Mouse (Mus musculus): ENCODE results near the gene Trmo. TPM values are rescaled to one million over a fixed set of nuclear protein-coding genes. Genes with fewer than 3 reads are reported as not detected.

Gene Trmo
- polyA plus RNA-seq, 1 experiment, result 3.1 TPM

GRCm38 (mm10) chr4:46394388-46394787 is 5.2 kb upstream of the Trmo start:
- H3K36me3 ChIP-seq (ENCODE audit: control insufficient read depth, insufficient read depth, low read length), result no peaks in the 10 kb centered on the region
- no peak overlapping the region for H3K4me3 ChIP-seq (ENCODE audit: low read depth, low read length)
- H3K27me3 ChIP-seq (ENCODE audit: control insufficient read depth, insufficient read depth, low read length), result no peaks in the 10 kb centered on the region
- H3K27ac ChIP-seq (ENCODE audit: insufficient read depth, low read depth, low read length), result no peak overlapping the region
- WGBS, result 82% methylated on average over 2 of the region's 2 CpGs
- no peaks in the 10 kb centered on the region for H3K4me1 ChIP-seq (ENCODE audit: control insufficient read depth, insufficient read depth, insufficient read length, low read length)
- no peak for TF ChIP-seq POLR2A (IDR thresholded peaks at IDR 0.05; ENCODE audit: low read depth, low read length)
- TF ChIP-seq CTCF (IDR thresholded peaks at IDR 0.05; ENCODE audit: extremely low read depth, insufficient read length, insufficient replicate concordance, low read depth, low read length), result no peak

DNA sequence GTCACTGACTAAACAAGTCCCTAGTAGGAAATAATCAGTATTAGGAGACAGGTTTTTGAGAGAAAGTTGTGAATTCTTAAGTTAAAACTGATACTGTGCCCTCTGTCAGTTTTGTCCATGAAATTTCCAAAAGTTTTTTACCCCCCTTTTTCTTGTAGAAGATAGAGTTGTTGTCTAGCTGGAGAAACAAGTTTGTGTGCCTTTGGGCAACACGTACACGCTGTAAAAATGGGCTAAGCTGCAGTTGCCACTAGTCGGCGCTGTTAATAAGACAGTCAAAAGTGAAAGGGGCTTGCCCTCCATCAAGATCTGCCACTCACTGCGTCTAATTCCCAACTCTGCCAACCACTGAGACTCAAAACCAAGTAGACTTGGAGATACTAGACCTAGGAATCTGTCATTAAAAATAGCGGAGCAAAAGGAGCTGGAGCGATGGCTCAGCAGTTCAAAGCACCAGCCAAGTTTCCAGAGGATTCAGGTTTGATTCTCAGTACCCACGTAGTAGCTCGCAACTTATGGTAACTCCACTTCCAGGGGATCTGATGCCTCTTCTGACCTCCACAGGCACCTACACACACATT is 1.2 kb upstream of the Trmo start:
- Histone ChIP-seq H3K27me3 (ENCODE audit: control insufficient read depth, insufficient read depth, low read length) (no peaks in the 10 kb centered on the region), H3K4me1 (ENCODE audit: control insufficient read depth, insufficient read depth, insufficient read length, low read length) (no peaks in the 10 kb centered on the region), H3K4me3 (ENCODE audit: low read depth, low read length) (no peak overlapping the region), H3K36me3 (ENCODE audit: control insufficient read depth, insufficient read depth, low read length) (peaks cover 3% of the 10 kb centered on the region), H3K27ac (ENCODE audit: insufficient read depth, low read depth, low read length) (no peak overlapping the region)
- TF ChIP-seq POLR2A (IDR thresholded peaks at IDR 0.05; ENCODE audit: low read depth, low read length), result no peak
- peak; percentile 80; the same call in 1 of the 2 replicates for TF ChIP-seq CTCF (IDR thresholded peaks at IDR 0.05; ENCODE audit: extremely low read depth, insufficient read length, insufficient replicate concordance, low read depth, low read length)
- WGBS, result 22% methylated on average over 9 of the region's 9 CpGs

GRCm38 (mm10) chr4:46389612-46390341 is 540 bp upstream of the Trmo start:
- peaks cover 3% of the 10 kb centered on the region for H3K36me3 ChIP-seq (ENCODE audit: control insufficient read depth, insufficient read depth, low read length)
- TF ChIP-seq CTCF (IDR thresholded peaks at IDR 0.05; ENCODE audit: extremely low read depth, insufficient read length, insufficient replicate concordance, low read depth, low read length) (no peak), POLR2A (IDR thresholded peaks at IDR 0.05; ENCODE audit: low read depth, low read length) (no peak)
- H3K4me3 ChIP-seq (ENCODE audit: low read depth, low read length), result peak overlapping the region; percentile 67
- peak overlapping the region; percentile 91 for H3K27ac ChIP-seq (ENCODE audit: insufficient read depth, low read depth, low read length)
- 1% methylated on average over 24 of the region's 24 CpGs for WGBS
- no peaks in the 10 kb centered on the region for H3K4me1 ChIP-seq (ENCODE audit: control insufficient read depth, insufficient read depth, insufficient read length, low read length)
- no peaks in the 10 kb centered on the region for H3K27me3 ChIP-seq (ENCODE audit: control insufficient read depth, insufficient read depth, low read length)

- Histone ChIP-seq H3K27ac (ENCODE audit: insufficient read depth, low read depth, low read length) (no peak overlapping the region), H3K36me3 (ENCODE audit: control insufficient read depth, insufficient read depth, low read length) (peaks cover 3% of the 10 kb centered on the region), H3K4me1 (ENCODE audit: control insufficient read depth, insufficient read depth, insufficient read length, low read length) (peaks cover 2% of the 10 kb centered on the region; the same call in 1 of the 2 replicates), H3K27me3 (ENCODE audit: control insufficient read depth, insufficient read depth, low read length) (no peaks in the 10 kb centered on the region), H3K4me3 (ENCODE audit: low read depth, low read length) (peak overlapping the region; percentile 67)
- WGBS, result 3% methylated on average over 5 of the region's 5 CpGs
- no peak for TF ChIP-seq CTCF (IDR thresholded peaks at IDR 0.05; ENCODE audit: extremely low read depth, insufficient read length, insufficient replicate concordance, low read depth, low read length)
- TF ChIP-seq POLR2A (IDR thresholded peaks at IDR 0.05; ENCODE audit: low read depth, low read length), result no peak
Observed at GRCm38 (mm10) chr4:46388556-46388955, 681 bp downstream of the Trmo start.

- peak overlapping the region; percentile 58 for H3K4me3 ChIP-seq (ENCODE audit: low read depth, low read length)
- H3K4me1 ChIP-seq (ENCODE audit: control insufficient read depth, insufficient read depth, insufficient read length, low read length), result peaks cover 3% of the 10 kb centered on the region
- H3K27me3 ChIP-seq (ENCODE audit: control insufficient read depth, insufficient read depth, low read length), result peaks cover 9% of the 10 kb centered on the region; the same call in 1 of the 2 replicates
- WGBS, result 17% methylated on average over 22 of the region's 22 CpGs
- peaks cover 16% of the 10 kb centered on the region for H3K36me3 ChIP-seq (ENCODE audit: control insufficient read depth, insufficient read depth, low read length)
- no peak overlapping the region for H3K27ac ChIP-seq (ENCODE audit: insufficient read depth, low read depth, low read length)
- TF ChIP-seq POLR2A (IDR thresholded peaks at IDR 0.05; ENCODE audit: low read depth, low read length) (no peak), CTCF (IDR thresholded peaks at IDR 0.05; ENCODE audit: extremely low read depth, insufficient read length, insufficient replicate concordance, low read depth, low read length) (peak; percentile 80; the same call in 1 of the 2 replicates)
Observed at GRCm38 (mm10) chr4:46374869-46375368, 14.3 kb downstream of the Trmo start.

GRCm38 (mm10) chr4:46374455-46374854 is 14.8 kb downstream of the Trmo start:
- Histone ChIP-seq H3K27me3 (ENCODE audit: control insufficient read depth, insufficient read depth, low read length) (peaks cover 9% of the 10 kb centered on the region; the same call in 1 of the 2 replicates), H3K27ac (ENCODE audit: insufficient read depth, low read depth, low read length) (no peak overlapping the region), H3K4me3 (ENCODE audit: low read depth, low read length) (peak overlapping the region; percentile 58; the same call in 1 of the 2 replicates), H3K4me1 (ENCODE audit: control insufficient read depth, insufficient read depth, insufficient read length, low read length) (peaks cover 3% of the 10 kb centered on the region), H3K36me3 (ENCODE audit: control insufficient read depth, insufficient read depth, low read length) (peaks cover 13% of the 10 kb centered on the region)
- 51% methylated on average over 6 of the region's 6 CpGs for WGBS
- TF ChIP-seq CTCF (IDR thresholded peaks at IDR 0.05; ENCODE audit: extremely low read depth, insufficient read length, insufficient replicate concordance, low read depth, low read length), result peak; percentile 53; the same call in 1 of the 2 replicates
- no peak for TF ChIP-seq POLR2A (IDR thresholded peaks at IDR 0.05; ENCODE audit: low read depth, low read length)

- TF ChIP-seq POLR2A (IDR thresholded peaks at IDR 0.05; ENCODE audit: low read depth, low read length) (no peak), CTCF (IDR thresholded peaks at IDR 0.05; ENCODE audit: extremely low read depth, insufficient read length, insufficient replicate concordance, low read depth, low read length) (no peak)
- Histone ChIP-seq H3K4me3 (ENCODE audit: low read depth, low read length) (no peak overlapping the region), H3K36me3 (ENCODE audit: control insufficient read depth, insufficient read depth, low read length) (no peaks in the 10 kb centered on the region), H3K27me3 (ENCODE audit: control insufficient read depth, insufficient read depth, low read length) (peaks cover 16% of the 10 kb centered on the region), H3K27ac (ENCODE audit: insufficient read depth, low read depth, low read length) (no peak overlapping the region), H3K4me1 (ENCODE audit: control insufficient read depth, insufficient read depth, insufficient read length, low read length) (peaks cover 3% of the 10 kb centered on the region)
- 15% methylated on average over 19 of the region's 19 CpGs for WGBS
Observed at GRCm38 (mm10) chr4:46371030-46371429, 18.2 kb downstream of the Trmo start.
